Mouse (Mus musculus) right cerebral cortex, postnatal 36 days (tissue): ENCODE results near the gene AW011738.

Experiments used
- DNase-seq, 2 experiments: peaks; one replicate each; pipeline ENCODE4 v3.0.0; 2022; ENCODE audit warnings: low spot score in 2 of 2, mixed read lengths in 1 of 2

The AW011738 gene

DNA sequence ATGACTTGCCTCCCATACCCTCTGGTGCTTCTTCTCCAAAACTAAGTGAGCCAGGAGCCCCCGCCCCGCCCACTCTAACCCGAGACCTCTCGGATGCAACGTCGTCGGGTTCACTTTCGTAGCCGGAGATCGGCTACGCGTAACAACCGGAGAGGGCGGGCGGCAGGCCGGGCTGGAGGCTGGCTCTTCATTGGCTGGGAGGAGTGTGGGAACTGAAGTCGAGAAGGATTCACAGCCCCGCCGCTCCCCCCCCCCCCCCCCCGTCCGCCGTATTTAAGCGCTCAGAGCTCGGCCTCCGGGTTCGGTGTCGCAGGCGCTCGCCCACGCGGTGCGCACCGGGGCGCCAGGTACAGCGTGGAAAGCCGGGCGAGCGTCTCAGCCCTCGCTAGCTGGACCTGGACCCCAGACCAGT, at the start of gene AW011738:
Gene AW011738 (plus strand): TSS at position 304 of the 412 bp plus-strand sequence.
- peak in 1 of 2 experiments; percentile 43 for DNase-seq

GRCm38 (mm10) chr4:156154771-156155170, 48.3 kb upstream of the AW011738 start:
- no peak for DNase-seq

DNA sequence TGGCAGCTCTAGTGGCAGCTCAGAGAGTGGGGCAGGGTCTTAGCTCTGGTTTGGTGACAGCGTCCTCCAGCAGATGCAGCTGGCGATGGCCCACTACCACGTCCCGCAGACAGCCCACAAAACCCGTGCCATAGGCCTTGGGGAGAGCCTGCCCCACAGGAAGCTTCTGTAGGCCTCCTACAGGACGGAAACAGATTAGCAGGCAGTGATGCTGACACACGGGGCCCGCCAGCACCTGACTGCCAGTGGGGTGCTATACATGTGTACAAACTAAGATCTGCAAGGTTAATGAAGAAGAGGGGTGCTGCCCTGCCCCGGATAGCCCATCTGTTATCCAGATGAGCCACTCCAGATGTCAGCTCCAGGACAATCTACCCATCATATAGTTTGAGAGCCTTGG, 36.6 kb upstream of the AW011738 start:
- DNase-seq = no peak

DNA sequence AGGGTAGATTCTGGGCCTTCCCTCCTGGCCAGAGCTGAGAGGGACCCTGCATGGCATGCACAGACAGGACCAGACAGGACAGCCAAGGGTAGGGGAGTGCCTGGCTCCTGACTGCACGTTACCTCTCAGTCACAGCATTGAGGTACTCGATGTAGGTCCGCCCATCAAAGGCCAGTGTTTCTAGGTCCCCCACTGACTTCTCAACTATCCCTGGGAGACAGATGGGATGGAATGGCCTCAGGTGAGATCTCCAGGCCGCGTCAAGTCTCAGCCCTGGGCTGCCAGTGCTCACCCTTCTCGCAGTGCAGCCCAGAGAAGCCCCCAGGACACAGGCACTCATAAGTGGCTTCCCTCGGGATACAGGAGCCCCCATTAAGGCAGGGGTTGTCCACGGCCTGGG, 34.5 kb upstream of the AW011738 start:
- DNase-seq = no peak

DNA sequence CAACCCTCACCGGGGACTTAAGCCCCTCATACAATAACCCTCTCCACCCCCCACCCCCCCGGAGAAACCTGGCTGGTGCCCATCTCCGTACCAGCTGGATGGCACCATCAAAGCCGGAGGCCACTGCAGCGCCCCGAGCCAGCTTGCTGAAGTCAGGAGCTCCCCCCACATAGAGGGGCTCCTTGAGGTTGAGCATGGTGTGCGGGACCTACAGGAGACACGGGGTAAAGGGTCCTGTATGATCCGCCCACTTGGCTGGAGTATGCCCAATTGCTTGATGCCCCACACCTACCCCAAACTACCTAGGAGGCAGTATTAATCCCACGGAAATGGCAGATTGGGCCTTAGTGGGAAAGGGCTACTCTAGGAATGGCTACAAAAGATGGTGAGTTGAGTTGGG, 34.0 kb upstream of the AW011738 start:
- peak in 1 of 2 experiments; percentile 0 for DNase-seq

- DNase-seq = no peak
Observed at GRCm38 (mm10) chr4:156171828-156172227, 31.3 kb upstream of the AW011738 start.

DNA sequence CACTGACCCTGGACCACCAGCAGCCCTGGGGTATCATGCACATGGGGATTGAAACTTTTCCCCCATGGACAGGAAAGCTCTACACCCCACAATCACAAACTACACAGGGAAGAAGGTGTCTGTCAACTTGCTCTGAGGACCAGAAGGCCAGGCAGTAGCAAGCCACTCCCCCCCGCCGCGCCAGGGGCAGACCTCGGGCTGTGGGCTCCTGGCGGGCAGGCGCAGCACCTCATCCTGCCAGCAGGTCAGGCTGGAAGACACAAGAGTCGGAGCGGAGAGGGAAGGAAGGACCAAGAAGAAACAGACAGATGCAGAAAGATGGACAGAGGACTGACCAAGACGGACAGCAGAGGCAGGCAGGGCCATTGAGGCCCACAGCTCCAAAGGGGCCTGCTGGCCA, 25.5 kb upstream of the AW011738 start:
- no peak for DNase-seq

GRCm38 (mm10) chr4:156183747-156184146, 19.4 kb upstream of the AW011738 start:
- DNase-seq = no peak

- no peak for DNase-seq
Observed at GRCm38 (mm10) chr4:156184291-156184954, 18.7 kb upstream of the AW011738 start.

DNA sequence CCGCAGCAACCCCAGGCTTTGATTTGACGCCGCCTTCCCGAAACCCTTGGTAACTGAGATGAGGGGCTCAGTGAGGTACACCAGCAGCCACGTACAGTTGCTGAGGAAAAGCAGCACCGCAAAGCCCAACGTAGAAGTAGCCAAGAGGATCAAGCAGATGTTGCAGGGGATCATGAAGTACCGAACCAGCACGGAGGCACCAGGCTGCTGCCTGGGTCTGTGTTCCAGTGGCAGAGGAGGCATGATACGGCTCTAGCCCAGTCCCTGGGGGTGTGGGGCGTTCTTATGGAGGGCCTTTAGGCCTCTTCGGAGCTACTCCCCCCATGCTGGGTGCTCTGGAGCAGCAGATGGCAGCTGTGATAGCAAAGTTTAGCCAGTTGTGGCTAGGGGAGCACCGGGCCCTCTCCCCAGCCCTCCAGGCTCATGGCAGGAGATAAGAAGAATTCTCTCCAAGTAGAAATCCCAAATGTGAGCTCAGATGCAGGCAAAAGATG, 17.6 kb upstream of the AW011738 start:
- no peak for DNase-seq

GRCm38 (mm10) chr4:156185950-156186850, 16.9 kb upstream of the AW011738 start:
- DNase-seq = peak; percentile 45 to 59

DNA sequence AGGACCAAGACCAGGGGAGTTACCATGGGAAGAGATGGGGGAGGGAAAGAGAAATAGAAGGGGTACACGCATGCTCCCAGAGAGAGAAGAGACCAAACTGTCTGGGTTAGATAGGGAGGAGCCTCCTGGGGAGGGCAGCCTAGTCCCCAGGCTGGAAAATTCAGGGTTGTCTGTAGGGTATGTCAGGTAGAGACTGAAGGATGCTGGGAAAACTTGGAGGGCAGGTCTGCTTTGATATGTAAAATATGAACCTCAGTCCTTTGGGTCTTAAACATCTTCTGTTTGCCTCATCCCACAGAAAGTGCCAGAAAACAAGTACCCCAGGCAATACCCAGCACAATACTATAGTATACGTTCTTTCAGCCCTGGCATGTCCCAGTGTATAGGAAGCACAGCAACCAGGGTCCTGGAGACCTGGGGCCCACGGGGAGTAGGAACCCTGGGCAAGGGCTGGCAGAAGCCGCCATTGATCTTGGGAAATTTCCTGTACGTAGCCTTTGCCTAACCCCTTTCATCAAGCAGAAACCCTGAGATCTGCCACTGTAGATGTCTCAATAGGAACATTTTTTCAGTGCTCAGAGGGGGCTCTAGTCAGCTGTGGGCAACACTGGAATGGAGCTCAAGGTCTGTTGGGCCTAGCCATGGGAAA, 14.8 kb upstream of the AW011738 start:
- no peak for DNase-seq

- DNase-seq = no peak
Observed at GRCm38 (mm10) chr4:156188811-156189323, 14.2 kb upstream of the AW011738 start.

DNA sequence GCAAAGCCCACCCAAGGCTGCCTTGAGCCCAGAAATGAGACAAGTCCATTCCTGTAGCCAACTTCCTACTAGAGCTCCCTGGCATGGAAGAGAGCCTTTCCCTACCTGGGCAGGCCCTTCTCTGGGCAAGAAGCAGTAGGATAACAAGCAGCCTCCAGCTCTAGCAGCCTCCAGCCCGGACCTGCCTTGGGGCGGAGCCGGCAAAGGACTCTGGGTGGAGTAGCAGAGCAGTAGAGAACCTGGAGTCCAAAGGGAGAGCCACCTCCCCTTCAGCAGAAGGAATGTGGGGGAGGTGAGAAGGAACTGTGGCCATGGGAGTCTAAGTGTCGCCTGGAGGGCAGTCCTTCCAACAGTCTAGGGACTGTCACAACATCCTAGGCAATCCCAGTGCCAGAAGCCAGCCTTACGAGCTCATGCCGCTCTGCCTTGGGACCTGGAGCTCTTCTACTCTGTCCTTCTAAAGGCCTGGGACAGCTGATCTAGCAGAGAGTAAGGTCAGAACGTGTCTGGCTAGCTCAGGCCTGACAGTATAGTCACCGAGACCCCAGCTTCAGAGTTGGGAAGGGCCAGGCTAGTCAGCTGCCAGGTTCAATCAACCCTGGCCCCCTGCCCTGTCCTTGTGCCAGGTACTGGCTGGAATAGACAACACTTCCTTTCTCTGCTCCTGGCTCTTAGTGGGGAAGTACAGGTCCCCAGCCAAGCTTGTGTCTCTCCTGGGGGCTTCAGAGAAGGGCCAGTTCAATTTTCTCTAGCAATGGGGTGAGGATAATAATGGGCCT, 10.5 kb upstream of the AW011738 start:
- no peak for DNase-seq

DNA sequence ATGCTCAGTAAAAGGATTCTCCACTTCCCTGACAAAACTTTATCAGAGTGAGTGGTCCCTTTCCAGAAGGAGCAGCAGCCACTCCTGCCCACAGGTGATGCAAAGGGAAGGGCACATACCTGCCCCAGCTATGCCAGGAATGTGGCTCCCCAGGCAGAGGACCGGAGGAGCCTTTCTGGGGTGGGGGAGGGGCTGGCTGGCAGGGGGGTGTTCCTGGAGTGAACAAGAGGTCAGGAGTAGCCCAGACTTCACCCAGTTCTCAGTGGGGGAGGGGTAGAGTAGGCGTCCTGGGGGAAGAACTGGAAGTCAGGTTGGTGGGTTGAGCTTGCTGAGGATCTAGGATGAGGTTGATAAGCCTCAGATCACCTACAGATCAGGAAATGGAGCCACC, 9.9 kb upstream of the AW011738 start:
- DNase-seq = no peak

DNA sequence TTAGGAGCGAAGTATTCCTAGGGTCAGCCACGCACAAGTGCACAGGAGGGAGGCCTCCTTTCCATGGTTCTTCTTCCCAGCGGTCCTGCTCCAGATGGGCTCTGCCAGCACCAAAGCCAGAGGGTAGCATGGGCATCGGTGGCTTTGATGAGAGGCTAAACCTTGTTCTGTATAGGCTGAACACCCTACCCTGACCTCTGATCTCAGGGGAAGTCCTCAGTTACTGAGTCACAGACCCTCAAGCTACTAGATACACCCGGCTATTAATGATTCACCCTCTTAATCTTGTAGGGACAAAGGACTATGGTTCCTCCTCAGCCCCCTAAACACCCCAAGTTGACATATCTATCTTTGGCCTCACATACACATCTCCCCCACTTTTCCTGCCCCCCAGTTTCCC, 9.2 kb upstream of the AW011738 start:
- no peak for DNase-seq

GRCm38 (mm10) chr4:156194346-156194745, 8.8 kb upstream of the AW011738 start:
- no peak for DNase-seq

DNA sequence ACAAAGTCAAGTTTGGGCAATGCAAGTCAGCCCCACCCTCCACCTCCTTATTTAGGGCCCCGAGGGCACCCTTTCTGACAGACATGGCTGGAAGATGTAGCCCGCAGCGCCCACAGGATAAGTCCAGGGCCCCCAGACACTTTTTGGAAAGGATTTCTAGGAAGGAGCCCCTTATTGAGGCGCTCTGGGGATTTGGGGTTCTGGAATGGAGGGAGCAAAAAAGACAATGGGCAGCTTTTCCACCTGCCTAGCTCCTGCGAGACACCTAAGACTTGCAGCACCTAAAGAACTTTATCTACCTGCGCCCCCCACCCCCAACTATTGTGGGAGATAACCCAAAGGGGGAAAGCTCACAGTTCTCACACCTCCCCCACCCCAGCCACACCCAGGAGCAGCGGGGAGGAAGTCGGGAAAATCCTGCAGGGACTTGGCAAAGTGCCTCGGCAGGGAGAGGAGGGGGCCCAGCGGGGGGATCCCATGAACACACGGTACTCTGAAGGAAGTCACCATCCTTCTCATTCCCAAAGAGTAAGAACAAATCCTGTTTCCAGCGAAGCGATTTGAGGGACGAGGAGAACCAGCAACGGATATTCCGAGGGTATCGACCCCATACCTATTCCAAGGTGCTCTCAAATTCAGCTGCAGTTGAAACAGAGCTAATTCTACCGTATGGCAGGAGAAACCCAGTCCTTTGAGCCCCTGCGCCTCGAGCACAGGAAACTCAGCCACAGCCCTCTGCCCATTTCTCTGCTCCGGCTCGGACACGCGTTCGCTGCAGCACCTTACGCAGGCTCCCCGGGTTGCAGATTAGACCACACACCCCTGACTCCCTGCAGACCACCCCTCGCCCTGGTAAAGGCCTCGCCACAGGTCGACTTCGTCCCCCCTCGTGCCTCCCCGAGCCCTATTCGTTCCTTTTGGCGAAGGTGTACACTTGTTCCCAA, 6.9 kb upstream of the AW011738 start:
- no peak for DNase-seq

DNA sequence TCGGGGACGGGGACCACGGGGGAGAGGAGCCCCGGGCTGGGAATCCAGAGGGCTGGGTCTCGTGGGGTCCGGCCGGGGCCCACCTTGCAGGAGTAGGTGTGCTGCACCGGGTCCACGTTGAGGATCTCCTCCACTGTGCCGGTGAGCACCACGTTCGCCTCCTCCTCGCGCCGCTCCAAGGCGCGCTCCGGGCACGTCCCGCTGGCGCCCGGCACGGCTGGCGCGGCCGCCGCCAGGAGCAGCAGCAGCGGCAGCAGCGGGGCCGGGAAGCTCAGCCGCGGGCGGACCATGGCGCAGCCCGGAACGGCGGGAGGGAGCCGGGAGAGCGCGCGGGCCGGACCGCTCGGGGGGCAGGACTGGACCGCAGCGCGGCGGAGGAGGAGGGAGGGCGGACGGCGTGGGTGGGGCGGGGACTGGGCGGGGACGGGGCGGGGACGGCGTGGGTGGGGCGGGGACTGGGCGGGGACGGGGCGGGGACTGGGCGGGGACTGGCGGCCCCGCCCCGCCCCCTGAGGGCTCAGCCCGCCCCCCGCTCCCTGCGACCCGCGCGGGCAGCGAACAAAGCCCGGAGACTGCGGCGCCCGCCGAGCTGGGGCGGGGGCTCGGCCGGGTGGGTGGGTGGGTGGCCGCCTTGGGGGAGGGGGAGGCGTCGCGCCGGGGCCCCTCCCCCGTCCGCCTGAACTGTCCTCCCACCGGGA, 5.8 kb upstream of the AW011738 start, which contains the start of gene Agrn:
Gene Agrn (minus strand): TSS at position 358 of the 698 bp plus-strand sequence.
- DNase-seq = peak in 1 of 2 experiments; percentile 24
